Mouse (Mus musculus): ENCODE data around the gene Gm45808.
A peak's percentile ranks its signal among the peaks of the same experiment; 100 is the strongest.

The Gm45808 gene

DNA sequence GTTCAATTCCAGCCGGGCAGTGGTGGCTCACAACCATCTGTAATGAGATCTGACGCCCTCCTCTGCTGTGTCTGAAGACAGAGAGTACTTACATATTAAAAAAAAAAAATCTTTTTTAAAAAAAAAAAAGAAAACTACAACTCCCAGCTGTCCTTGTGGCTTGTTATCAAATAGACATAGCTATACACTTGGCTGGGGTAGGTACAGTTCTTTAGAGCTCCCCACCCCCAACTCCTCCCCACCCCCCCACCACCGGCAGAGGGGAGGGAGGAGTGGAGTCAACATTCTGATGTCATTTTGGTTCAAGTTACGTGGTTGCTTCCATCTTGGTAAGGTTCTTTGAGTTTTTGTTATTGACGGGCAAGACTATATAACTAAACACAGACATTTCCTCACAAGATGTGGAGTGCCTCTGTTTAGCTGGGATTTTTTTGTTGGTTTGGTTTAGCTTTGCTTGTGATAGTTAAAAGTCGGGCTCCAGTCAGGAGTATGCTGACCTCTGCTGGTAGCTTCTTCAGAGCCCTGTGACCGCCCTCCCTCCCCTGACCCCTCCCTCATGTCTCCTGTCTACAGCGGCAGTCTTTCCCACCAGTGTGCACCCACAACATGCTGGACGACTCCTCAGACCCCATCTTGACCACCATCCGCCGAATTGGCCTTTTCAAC, 39.2 kb downstream of the Gm45808 start:
- DNase-seq, result no peak

DNA sequence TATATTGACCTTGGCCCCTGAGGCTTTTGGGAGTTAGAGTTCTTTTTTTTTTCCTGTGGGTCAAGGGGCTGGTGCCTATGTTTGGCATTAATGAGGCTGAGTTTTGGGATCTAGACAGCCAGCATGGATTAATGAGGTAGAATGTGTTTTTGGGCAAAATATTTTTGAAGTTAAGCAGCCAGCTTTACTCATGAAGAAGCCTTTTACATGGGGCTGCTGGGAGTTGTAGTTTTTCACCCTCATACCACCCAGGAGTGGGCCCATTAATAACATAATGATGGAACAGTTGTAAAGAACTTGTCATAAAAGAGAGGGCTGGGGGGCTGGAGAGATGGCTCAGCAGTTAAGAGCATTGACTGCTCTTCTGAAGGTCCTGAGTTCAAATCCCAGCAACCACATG, 40.0 kb downstream of the Gm45808 start:
- DNase-seq, result no peak

DNA sequence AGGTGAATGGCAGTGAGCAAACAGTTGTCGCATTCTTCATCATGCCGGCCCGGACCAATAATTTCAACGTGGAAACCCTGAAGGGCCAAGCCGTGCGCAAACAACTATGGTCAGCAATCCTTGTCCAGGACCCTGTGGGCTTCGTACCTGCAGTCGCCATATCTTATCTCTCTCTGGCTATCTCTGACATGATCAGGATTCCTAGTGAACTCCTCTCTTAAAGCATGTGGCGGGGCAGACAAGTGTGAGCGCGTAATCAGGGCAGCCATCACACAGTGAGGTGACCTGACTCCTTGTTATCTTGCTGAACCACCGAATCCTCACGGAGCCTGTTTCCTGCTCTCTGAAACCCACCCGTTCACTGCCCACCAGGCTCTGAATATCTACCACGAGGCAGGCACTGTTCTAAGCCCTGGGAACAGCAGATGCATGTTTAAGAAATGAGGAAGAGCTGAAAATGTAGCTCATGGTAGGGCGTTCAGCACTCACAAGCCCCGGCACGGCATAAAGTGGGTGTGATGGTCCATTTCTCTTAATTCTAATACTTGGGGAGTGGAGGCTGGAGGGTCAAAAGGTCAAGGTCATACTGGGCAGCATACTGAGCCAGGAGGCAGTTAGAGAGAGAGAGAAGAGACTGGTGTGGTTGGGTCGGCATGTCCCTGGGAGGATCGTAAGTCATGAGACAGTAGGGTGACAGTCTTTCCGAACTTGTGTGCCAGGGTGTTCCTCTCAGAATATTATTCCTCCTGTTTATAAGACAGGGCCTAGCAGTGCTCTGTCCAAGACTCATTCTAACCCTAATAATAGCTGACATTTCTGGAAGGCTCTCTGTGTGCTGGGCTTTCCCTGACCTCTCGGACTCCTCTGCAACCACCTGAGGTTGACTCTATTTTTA, 42.8 kb downstream of the Gm45808 start:
- DNase-seq, result no peak

GRCm38 (mm10) chr7:45437521-45438276, 48.9 kb downstream of the Gm45808 start, which contains the start of gene Ruvbl2:
Gene Ruvbl2 (minus strand): TSS chr7:45438096.
- DNase-seq, result no peak

DNA sequence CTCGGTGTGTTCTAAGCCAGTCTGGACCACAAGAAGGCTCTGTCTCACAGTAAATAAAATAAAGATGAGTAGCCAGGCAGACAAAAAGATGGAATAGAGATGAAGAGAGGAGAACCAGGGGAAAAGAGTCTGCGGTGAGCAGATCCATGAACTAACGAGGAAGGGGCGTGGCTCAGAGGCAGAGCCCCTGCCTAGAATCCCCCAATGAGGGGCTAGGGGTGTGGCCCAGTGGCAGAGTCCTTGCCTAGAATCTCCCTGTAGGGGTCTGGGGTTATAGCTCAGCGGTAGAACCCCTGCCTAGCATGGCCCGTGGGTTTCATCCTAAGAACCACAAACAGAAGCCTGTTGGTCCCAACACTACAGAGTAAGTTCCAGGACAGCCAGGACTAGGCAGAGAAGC, 49.6 kb downstream of the Gm45808 start:
- DNase-seq, result no peak

GRCm38 (mm10) chr7:45436444-45436843, 50.2 kb downstream of the Gm45808 start:
- DNase-seq, result no peak

DNA sequence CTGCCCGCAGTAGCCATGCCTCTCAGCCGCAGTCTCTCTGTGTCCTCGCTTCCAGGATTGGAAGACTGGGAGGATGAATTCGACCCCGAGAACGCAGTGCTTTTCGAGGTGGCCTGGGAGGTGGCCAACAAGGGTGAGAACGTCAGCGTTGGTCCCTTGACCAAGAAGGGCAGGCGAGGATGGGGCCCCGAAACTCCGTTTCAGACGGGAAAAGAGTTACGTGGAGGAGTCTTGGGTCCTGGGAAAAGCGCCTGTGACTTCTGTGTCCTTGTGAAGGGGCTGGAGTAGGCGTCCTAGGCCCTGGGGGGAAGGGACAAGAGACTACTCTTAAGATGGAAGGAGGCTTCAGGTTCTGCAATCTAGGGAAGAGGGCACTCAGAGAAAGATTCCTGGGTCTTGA, 51.6 kb downstream of the Gm45808 start:
- DNase-seq, result peak; percentile 32

DNA sequence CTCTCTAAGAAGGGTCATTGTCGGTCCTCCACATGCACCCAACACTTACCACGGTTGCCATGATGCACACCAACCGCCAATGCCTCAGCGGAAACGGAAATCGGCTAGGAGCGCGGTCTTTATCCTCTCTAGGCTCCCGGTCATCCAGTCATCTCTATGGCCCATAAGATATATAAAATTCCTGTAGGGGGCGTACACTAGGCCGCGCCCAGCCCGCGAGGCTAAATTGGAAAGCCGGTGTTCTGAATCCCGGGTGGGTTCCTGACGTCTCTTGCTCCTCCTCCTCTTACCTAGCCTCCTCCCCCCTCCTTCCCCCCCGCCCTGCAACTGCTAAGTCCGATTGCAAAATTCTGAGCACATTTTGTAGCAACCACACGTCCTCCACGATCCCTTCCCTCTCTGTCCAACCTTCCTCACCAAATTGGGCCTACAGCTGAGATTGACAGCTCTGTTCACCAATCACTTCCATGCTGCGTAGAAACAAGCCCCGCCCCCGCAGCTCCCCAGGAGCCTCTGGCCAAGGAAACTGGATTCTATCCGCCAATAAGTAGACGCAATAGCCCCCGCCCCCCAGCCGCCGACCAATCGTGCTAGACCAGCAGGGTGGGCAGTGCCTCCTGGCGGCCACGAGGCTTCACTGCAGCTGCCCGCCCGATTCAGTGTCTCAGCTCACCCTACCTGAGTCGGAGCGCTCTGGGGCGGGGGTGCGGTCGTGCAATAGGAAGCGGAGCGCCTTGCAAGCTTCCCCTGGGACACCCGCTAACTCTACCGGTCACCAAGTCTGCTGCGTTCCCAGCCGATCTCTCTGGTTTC, 52.2 kb downstream of the Gm45808 start, which contains the start of gene Gys1:
Gys1 (plus strand) TSS at position 642 of the 813 bp plus-strand sequence.
- peak; percentile 100 for DNase-seq

DNA sequence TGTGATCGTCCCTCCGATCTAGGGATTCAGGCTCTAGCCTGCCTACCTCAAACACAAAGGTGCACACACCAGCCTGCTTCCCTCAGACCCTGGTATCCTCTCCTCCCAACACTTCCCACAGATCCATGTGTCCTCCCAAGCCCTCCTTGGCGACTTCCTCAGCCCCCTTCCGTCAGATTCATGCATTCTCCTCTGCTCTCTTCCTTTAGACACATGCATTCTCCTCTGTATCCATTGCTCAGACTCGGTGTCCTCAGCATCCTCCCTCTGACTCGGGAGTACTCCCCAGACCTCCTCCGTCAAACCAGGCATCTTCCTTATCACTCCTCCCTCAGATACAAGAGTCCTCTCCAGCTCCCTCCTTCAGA, 52.8 kb downstream of the Gm45808 start:
- no peak for DNase-seq

DNA sequence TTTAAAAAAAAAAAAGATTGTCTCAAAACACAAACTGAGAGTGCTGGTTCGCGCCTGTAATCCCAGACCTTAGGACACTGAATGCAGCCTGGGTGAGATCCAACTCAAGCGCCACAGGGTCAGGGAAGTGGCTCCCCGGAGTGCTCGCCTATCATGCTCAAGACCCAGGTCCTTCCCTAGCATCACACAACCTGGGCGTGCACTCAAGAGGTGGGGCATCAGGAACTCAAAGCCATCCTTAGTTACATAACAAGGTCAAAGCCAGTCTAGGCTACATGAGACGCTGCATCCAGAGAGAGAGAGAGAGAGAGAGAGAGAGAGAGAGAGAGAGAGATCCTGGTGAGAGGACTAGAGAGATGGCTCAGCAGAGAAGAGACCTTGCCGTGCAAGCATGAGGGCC, 60.1 kb downstream of the Gm45808 start:
- no peak for DNase-seq

GRCm38 (mm10) chr7:45421194-45421593, 65.4 kb downstream of the Gm45808 start:
- no peak for DNase-seq

- DNase-seq, result no peak
These were observed 66.0 kb downstream of the Gm45808 start, which contains the start of gene Lhb for GRCm38 (mm10) chr7:45420615-45420919. Gene Lhb (plus strand): TSS chr7:45420820.

- DNase-seq, result no peak
These were observed 66.6 kb downstream of the Gm45808 start for GRCm38 (mm10) chr7:45419859-45420614.

- no peak for DNase-seq
These were observed 68.6 kb downstream of the Gm45808 start for GRCm38 (mm10) chr7:45417962-45418492.
